Mouse (Mus musculus) left cerebral cortex, adult 2 months (tissue): ENCODE results near the gene Ksr2. TPM values are rescaled to one million over a fixed set of nuclear protein-coding genes. Genes with fewer than 3 reads are reported as not detected.
"Not testable (repeated sequence)": the region's sequence is repeated elsewhere in the genome, so short reads cannot be mapped to it uniquely, and the experiment has no call there.

Experiments used
- DNase-seq, 2 experiments: peaks; one replicate each; pipeline ENCODE4 v3.0.0; 2021 to 2022; ENCODE audit warnings: low spot score in 2 of 2, mixed read lengths in 1 of 2; ENCODE audit errors: extremely low spot score in 1 of 2
- H3K27ac ChIP-seq: fragments of 200-600 bp; 2 replicates; pipeline ENCODE4 v1.8.1; 2022
- H3K4me3 ChIP-seq: fragments of 200-600 bp; 2 replicates; pipeline ENCODE4 v1.8.1; 2022
- CTCF ChIP-seq: fragments of 200-600 bp; IDR thresholded peaks from 2 replicates; pipeline ENCODE4 v1.8.1; 2022; ENCODE audit warnings: antibody characterized with exemption, mild to moderate bottlenecking, moderate library complexity
- intact Hi-C: fragments of 180-260 bp; cut with DNase I; formaldehyde crosslinking; loops from one replicate; pipeline ENCODE4 v1.15.1; 2025
- total RNA-seq, 2 experiments: library from RNA; stranded (reverse); gene quantifications; 2 replicates each; pipeline ENCODE4 v1.2.3; 2021

The Ksr2 gene
- total RNA-seq, 2 experiments from 2014 or later: 40.8 to 47.2 TPM

DNA sequence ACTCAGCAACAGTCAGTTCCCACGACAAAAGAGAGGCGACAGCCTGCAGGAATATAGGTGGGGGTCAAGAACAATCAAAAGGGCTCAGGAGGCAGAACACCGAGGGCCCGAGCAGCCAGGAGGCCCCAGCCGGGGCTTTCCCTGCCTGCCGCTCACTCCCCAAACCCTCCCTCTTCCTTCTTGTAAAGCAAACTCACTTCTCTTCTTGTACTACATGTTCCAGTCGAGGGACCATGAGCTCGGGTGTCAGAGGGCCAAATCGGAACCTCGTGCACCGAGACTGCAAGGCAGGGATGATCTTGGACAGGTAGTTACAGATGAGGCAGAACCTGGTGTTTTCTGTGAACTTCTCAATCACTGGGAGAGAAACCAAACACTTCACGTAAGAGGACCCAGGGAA is 30.6 kb upstream of the Ksr2 start:
- intact Hi-C loops: loop anchor here (10.0 kb wide), 1 partner anchor 112 kb away; no protein-coding TSS in a partner anchor
- no peak for DNase-seq
- no peak for TF ChIP-seq CTCF
- no peak overlapping the region for H3K4me3 ChIP-seq
- no peak overlapping the region for H3K27ac ChIP-seq

DNA sequence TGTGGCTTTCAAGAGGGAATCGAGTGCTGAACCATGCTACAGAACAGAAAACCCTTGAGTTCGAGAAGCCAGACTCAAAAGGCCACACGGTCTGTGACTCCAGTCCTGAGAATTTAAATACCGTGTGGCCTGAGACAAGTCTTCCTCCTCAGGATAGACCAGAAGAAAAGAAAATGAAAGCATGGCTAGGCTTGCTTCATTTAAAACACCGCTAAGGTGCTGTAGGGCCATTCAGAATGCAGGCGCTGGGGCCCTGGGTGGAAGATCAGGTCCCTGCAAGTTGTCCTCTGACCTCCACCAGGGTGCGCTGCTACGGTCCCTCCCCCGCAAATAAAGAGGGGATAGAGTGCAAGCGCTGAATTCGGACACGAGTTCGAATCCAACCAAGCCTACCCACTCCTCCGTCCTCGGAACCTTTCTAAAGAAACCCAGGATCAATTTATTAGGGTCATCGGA is 25.5 kb upstream of the Ksr2 start:
- peak; percentile 31 for TF ChIP-seq CTCF
- peak; percentile 45 to 47 for DNase-seq
- H3K27ac ChIP-seq: peak overlapping the region; percentile 80
- intact Hi-C loops: loop anchor here (10.0 kb wide), 1 partner anchor 106 kb away; no protein-coding TSS in a partner anchor
- peak overlapping the region; percentile 93 for H3K4me3 ChIP-seq

DNA sequence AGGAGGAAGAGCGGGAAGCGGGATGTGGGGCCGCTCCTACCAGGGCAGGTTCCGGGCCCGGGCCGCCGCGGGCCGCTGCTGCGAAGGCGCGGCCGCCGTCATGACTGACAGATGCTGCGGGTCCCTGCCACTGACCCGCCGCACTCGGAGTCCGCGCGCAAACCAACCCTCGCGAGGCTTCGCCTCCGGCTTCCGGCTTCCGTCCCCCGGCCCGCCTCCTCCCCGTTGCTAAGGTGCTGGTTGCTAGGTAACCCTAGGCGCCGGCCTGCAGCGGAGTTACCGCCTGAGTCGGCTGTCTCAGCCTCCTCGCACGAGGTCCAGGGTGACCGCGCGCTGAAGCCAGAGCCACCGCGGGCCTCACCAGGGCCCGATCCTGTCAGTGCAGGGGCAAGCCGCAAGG is 24.9 kb upstream of the Ksr2 start, which contains the start of gene Rfc5:
Gene Rfc5 (minus strand): TSS at position 171 of the 400 bp plus-strand sequence.
- intact Hi-C loops: loop anchor here (10.0 kb wide), 1 partner anchor 106 kb away; no protein-coding TSS in a partner anchor
- peak within 1 kb of the TSS; percentile 93 for H3K4me3 ChIP-seq
- no peak; the same call in 1 of the 2 replicates for TF ChIP-seq CTCF
- peak; percentile 95 for DNase-seq
- peak within 1 kb of the TSS; percentile 80 for H3K27ac ChIP-seq

DNA sequence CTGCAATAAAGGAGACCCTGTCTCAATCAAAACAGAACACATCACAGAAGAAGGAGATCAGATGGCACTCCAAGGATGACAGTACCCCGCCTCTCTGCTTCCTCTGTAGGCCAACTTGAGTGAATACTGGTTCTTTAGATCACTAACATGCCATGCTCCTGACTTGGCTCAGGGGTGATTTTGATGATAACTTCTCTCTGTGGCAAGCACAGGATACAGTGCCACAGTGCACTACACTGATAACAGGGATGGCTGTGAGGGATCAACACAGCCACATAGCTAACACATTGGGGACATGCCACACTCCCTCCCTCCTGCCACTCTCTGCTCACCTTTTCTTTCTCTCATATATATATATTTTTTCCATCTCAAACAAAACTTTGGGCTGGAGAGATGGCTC is 22.9 kb upstream of the Ksr2 start:
- intact Hi-C loops: no loop called here
- DNase-seq: no peak
- no peak overlapping the region for H3K4me3 ChIP-seq
- no peak for TF ChIP-seq CTCF
- H3K27ac ChIP-seq: no peak overlapping the region

DNA sequence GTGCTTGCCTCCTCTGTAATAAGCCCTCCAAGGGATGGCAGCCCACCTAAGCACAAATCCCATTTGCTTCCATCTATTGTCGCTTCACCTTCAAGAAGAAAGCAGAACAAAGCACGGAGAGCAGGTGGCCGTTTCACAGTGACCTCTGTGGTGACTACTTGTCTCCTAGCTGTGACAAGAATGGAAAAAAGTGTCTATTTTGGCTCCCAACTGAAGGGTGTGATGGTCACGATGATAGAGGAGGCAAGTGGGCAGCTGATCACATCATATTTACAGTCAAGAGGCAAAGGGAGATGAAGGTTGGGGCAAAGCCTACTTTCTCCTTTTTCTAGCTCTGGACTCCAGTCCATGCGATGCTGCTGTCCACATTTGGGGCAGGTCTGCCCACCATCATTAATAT is 18.0 kb upstream of the Ksr2 start:
- intact Hi-C loops: no loop called here
- TF ChIP-seq CTCF: no peak
- DNase-seq: no peak
- Histone ChIP-seq H3K4me3 (no peak overlapping the region), H3K27ac (no peak overlapping the region)

DNA sequence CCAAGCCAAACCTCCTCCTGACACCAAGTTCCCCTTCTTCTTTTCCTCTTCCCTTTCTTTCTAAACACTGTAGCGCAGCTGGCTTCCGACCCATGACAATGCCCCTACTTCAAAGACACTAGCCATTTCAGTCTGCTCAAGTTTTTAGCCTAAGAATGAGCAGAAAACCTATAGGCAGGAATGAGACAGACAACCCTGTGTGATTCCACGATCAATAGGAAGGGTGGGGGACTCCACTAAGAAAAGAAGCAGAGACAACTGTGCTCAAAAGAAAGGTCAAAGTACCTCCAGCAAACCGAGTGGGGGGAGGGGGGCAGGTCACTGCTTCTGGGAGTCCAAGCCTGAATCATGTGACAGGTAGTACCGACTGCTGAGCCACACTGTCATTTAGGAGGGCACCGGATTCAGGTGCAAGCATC is 17.2 kb upstream of the Ksr2 start:
- H3K27ac ChIP-seq: no peak overlapping the region
- TF ChIP-seq CTCF: no peak
- H3K4me3 ChIP-seq: no peak overlapping the region
- intact Hi-C loops: no loop called here
- DNase-seq: no peak

DNA sequence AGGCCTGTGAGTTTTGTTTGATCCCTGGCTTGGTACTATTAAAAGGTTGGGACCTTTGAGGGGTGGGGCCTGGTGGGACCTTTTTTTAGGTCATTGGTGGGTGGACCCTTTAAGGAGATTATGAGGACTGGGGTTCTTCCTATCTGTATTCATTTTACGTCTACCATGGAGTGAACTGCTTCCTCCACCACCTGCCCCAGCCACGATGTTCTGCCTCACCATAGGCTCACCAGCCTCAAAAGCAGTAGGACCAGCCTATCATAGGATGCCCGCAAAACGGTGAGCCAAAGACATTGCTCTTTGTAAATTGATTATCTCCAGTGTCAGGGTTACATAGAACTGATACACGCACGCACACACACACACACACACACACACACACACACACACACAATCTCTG is 16.4 kb upstream of the Ksr2 start:
- H3K27ac ChIP-seq: no peak overlapping the region
- intact Hi-C loops: no loop called here
- no peak for DNase-seq
- H3K4me3 ChIP-seq: no peak overlapping the region
- TF ChIP-seq CTCF: no peak

DNA sequence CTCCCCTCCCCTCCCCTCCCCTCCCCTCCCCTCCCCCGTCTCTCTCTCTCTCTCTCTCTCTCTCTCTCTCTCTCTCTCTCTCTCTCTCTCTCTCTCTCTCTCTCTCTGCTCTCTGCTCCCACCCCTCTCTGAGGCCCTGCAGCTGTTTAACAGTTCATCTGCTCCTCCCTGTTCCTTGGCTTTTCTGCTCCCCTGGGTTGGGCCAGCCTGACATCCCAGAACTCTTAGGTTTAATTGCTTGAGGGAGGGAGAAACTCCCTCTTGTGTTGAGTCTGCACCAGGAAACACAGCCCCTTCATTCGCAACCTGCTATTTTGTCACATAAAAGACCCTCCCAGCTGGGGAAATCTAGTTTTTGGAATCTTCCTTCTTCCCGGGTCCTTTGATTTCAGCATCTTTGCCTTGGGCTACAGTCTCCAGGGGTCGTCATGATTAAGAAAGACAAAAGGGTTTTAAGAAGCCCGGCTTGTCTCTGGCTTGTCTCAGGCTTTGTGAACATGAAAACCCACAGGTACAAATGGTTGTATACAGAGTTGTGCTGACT is 15.7 kb upstream of the Ksr2 start:
- Histone ChIP-seq H3K27ac (no peak overlapping the region), H3K4me3 (no peak overlapping the region)
- intact Hi-C loops: no loop called here
- TF ChIP-seq CTCF: no peak
- DNase-seq: no peak

DNA sequence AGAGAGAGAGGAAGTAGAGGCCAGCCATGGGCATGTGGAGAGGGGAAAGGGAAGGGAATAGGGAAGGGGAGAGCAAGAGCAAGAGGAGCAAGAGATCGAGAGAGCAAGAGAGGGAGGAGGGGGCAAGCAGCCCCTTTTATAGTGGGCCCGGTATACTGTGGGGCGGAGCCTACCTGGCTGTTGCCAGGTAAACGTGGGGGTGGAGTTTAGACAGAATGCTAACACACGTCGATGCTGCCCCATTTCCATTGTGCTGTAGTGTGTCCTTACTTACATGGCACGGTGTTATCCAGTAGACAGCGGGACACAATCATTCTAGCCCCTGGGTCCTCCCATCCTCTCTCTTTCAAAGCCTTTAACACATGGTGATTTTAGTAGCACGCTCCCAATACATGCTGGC is 14.5 kb upstream of the Ksr2 start:
- Histone ChIP-seq H3K27ac (no peak overlapping the region), H3K4me3 (no peak overlapping the region)
- no peak for TF ChIP-seq CTCF
- intact Hi-C loops: no loop called here
- DNase-seq: no peak

DNA sequence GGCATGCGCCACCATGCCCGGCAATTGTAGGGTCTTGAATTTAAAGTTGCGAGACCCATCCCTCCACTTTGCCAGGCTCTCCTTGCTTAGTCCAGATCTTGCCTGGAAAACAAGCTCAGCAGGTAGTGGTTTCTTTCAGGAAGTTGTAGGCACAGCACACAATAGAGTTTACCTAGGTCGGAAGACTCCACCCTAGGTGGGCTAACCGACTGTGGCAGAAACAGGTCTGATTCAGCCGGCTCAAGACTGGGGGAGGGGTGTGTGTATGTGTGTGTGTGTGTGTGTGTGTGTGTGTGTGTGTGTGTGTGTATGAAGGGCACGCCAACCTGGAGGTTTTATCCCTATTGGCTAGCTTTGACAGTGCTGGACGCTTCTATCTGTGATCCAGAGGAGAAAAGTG is 10.2 kb upstream of the Ksr2 start:
- Histone ChIP-seq H3K4me3 (no peak overlapping the region), H3K27ac (no peak overlapping the region)
- TF ChIP-seq CTCF: no peak
- intact Hi-C loops: no loop called here
- no peak for DNase-seq

DNA sequence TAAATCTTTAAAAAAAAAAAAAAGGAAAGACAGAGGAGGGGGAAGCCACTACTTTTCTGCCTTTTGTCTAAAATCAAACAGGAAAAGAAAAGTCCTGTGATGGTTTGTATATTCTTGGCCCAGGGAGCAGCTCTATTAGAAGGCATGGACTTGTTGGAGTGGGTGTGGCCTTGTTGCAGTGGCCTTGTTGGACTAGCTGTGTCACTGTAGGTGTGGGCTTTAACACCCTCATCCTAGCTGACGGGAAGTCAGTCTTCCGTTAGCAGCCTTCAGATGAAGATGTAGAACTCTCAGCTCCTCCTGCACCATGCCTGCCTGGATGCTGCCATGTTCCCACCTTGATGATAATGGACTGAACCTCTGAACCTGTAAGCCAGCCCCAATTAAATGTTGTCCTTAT is 9.1 kb upstream of the Ksr2 start:
- not testable (repeated sequence) for H3K4me3 ChIP-seq, DNase-seq, H3K27ac ChIP-seq
- intact Hi-C loops: loop anchor here (5.0 kb wide), 1 partner anchor 97 kb away; no protein-coding TSS in a partner anchor

DNA sequence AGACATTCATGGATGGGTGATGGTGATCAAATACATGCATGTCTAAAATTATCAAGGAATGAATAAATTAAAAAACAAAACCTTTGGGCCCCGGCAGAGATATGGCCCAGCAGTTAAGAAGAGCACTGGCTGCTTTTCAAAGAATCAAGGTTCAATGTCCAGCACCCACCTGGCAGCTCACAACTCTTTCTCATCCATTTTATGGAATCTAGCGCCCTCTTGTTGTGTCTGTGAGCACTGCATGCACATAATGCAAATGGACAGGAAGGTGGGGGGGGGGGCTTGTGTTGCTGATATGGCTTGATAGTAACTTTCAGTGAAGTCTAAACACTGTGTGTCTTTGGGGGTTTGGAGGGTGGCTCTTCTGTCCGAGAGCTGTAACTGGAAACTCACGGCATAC is 5.6 kb upstream of the Ksr2 start:
- TF ChIP-seq CTCF: peak; percentile 49
- Histone ChIP-seq H3K27ac (no peak overlapping the region), H3K4me3 (no peak overlapping the region)
- intact Hi-C loops: loop anchor here (5.0 kb wide), 1 partner anchor 101 kb away; no protein-coding TSS in a partner anchor
- DNase-seq: no peak

DNA sequence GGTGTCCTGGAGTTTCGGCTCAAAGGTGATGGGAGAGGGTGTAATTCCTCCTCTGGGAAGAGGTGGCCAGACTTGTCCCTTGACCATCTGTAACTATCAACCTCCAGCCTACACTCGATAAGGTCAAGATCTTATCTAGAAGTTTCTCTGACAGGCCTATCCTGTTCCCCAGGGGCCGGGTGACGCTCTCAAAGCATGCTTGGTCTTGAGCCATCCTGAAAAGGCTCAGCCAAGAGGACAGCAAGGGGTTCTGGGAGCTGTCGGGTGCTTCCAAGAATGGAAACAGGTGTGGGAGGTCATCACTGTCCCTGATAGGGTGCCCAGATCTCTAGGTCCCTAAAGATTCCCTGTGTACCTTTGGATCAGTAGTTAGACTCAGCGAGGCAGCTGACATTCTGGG is 4.4 kb upstream of the Ksr2 start:
- DNase-seq: no peak
- intact Hi-C loops: loop anchor here (5.0 kb wide), 1 partner anchor 102 kb away; no protein-coding TSS in a partner anchor
- no peak for TF ChIP-seq CTCF
- H3K4me3 ChIP-seq: no peak overlapping the region
- no peak overlapping the region for H3K27ac ChIP-seq
